Mouse (Mus musculus): ENCODE measurements at regions not wholly inside any gene's neighbourhood (a gene's known extent, or its start where the extent isn't known, plus 50 kb on each side); places are given as distances from the start of the nearest gene placed in this dataset.

DNA sequence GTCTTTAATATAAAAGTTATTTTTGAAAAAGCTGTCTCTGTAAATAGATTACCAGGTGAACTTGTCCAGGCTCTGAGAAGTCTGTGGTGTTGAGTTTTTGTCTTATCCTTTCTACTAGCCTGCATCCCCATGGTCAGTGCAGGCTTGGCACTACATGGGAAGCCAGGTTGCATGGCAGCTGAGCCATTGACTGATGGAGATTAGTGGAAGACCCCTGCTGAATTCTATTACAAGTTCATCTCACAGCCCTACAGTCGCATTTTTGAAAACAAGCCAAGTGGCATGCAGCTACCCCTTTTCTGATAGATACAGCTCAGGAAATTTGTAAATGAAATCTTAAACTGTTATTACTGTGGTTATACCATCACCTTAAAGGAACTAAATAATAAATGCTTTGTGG, 101.2 kb upstream of the Fam184a start:
- no peak for DNase-seq (ENCODE audit: extremely low read depth, low read depth)

DNA sequence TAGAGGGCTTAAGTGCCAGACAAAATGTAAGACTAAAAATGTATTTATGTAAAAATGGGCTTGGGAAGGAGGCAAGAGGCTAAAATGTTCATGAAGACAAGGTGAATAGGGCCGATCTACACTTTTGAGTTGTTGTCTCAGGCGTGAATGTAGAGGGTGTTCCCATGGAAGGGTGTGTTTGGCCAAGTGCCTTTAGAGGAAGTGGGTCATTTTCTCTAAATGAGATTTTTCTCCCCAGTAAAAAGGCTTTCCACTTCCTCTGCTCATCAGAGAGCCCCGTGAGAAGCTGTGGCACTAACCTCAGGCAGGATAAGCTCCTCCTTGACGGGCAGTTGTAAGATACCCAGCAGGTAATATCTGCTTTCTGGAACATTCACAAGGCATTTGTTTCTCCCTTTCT, 99.6 kb upstream of the Fam184a start:
- DNase-seq (ENCODE audit: extremely low read depth, low read depth), result no peak

DNA sequence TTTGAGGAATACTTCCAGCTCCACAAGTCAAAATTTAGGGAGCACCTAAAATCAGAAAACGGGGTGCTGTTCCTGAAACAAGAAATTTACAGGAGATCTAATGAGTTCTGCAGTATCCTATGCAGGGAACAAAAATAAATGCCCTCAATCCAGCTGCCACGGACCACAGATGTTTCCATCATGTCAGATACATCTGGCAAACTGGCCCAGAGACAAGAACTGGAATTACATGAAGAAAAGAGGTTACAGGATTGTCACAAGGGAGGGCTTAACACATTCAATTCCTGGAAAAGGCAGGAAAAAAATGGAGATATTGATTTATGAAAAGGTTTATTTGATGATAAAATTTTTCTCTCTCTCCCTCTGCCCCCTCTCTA, 62.3 kb upstream of the Fam184a start:
- DNase-seq (ENCODE audit: extremely low read depth, low read depth), result no peak

DNA sequence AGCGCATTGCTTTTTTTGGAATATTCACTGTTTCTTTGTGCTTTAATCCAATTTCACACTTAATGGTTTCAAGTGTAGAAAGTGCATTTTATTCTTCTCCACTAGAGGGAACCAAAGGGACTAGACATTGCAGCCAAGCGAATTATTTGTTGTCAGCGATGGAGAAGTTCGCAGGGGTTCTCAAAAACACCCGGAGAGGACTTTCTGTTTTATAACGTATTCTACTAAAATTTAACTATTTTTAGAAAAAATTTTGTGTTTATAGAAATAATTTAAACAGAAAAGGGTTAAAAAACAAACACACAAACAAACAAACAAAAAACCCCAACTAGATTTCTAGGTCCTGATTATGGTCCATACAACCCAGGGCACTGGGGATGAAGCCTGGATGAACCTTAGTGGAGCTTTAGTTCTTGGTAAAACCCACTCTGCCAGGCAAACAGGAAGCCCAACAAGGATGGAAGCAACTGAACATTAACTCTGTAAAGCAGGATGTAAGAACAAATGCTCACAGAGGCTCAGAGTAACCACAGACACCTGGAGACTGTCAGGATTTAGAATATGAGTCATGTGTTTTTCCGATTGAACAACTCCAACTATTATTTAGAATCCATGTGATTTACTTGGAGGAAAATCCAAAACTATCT, 61.8 kb upstream of the Fam184a start:
- peak; percentile 33 for DNase-seq (ENCODE audit: extremely low read depth, low read depth)

DNA sequence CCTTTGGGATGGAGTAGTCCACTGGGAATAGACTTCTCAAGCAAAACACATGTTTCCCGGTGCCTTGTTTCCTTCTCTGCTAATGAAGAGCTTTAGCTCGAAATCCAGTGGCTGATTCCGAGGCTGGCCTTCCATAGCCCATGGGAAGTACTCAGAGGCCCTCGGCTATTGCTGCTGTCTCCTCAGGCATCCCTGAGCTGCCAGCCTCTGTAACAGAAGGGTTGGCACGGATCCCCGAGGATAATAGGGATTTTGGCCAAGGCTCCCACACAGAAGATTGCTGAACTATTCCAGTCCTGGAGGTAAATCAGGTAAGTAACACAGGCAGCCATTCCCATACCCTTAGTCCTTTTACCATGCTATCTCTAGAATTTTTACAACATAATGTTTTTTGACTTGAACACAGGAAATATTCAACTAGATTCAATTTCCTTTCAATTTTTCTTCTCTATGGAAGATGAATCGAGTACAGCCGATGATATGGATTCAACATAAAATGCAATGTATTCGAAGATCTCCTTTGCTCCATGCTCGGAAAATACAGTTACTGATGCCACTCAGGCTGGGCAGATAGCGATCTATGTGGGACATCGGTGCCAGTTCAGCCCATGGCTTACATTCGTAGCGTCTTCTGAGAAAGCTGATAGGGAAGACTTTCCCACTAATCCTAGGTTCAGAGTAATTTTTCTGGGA, 61.1 kb upstream of the Fam184a start:
- no peak for DNase-seq (ENCODE audit: extremely low read depth, low read depth)

DNA sequence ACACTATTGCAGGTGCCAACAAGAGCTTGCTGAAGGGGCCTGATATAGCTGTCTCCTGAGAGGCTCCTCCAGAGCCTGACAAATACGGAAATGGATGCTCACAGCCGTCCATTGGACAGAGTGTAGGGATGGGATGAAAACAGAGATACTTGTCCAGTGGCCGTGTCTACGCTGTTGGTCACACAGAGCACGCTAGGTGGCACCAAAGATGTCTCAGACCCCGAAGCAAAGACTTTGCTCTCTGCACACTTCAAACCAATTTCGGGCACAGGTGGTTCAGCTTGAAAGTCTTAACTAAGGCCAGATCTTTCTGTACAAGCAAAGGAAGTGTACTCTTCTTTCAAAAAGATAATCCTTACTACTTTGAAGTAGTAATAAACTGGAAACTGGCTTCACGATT, 55.8 kb upstream of the Fam184a start:
- DNase-seq (ENCODE audit: extremely low read depth, low read depth), result peak; percentile 16

DNA sequence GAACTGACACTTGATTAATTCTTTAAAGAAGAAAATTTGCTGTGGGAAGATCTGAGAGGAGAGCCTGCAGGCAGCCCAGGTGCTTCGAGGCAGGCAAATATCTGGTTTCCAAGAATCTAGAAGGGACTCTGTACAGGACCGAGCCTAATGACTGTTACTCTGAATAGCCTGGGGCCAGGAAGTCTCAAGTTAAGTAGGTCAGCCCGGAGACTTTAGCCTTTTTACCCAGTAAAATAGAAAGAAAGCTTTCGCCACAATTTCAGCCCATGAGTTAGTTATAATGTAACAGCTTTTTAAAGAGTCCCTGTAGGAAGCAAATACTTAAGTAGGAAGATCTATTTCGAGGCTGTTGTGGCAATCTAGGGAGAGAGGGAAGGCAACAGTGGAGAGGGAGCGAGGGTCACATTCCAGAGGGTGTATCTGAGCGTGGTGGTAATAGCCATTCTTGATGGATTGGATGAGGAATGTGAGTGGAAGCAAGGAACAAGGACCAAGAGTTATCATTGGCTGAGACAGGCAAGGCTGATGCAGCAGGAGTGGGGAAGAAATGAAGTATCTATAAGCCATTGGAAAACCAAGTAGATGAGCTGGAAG, 50.2 kb upstream of the Fam184a start:
- no peak for DNase-seq (ENCODE audit: extremely low read depth, low read depth)
